Mouse (Mus musculus) common myeloid progenitor, adult 5-6 weeks (primary cell): ENCODE data around the gene Mrpl23. TPM values are rescaled to one million over a fixed set of nuclear protein-coding genes. Genes with fewer than 3 reads are reported as not detected.

ENCODE experiments used
- ATAC-seq: replicated peaks from 2 replicates; pipeline ENCODE4 v1.8.0; 2016; ENCODE audit warnings: low read depth, mild to moderate bottlenecking, moderate TSS enrichment, inconsistent platforms; ENCODE audit not compliant: poor library complexity, severe bottlenecking
- total RNA-seq: library from RNA; stranded (forward); fragments of 200-1000, 187-1606 nt; gene quantifications from 2 replicates; pipeline ENCODE4 v1.2.3, GENCODE M21; 2017

The Mrpl23 gene
- total RNA-seq, 1 experiment from 2014 or later, result 20.5 TPM

GRCm38 (mm10) chr7:142516221-142516978 lies 16.1 kb upstream of the Mrpl23 start:
- no peak for ATAC-seq

DNA sequence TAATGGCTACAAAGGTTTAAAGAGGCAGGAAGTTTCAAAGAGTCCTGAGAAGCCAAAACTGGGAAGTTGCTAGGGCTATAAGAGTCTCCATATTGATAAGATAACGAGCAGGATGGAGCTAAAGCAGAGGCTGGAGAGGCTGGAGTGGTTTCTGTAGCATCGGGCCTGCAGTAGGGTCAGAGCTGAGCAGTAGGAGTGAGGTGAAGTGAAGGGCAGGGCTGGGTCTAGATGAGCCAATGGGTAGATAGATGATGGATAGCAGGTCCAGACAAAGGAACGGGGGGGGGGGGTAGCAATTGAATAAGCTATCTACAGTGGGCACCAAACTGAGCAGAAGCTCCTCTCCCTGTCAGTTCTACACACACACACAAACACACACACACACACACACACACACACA lies 15.0 kb upstream of the Mrpl23 start:
- no peak for ATAC-seq

DNA sequence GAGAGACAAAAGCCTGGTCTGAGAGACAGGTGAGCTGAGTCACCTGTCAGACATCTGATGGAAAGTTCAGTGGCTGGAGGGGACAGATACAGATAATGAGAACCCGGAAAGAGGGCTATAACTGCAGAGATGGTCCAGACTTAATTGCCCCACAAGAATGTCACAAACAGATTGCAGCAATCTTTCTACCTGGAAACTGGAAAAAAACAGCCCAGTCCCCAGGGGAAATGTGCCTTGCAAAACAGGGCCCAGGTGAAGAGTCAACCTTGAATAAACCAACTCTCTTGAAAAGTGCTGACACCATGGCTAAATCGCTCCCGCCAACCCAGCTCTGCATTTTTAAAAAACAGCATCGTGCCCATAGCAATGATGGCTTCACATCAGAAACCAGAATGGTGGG lies 12.2 kb upstream of the Mrpl23 start:
- no peak for ATAC-seq

- ATAC-seq, result no peak; the same call in 1 of the 2 replicates
These were observed 10.1 kb upstream of the Mrpl23 start for GRCm38 (mm10) chr7:142522352-142522751.

DNA sequence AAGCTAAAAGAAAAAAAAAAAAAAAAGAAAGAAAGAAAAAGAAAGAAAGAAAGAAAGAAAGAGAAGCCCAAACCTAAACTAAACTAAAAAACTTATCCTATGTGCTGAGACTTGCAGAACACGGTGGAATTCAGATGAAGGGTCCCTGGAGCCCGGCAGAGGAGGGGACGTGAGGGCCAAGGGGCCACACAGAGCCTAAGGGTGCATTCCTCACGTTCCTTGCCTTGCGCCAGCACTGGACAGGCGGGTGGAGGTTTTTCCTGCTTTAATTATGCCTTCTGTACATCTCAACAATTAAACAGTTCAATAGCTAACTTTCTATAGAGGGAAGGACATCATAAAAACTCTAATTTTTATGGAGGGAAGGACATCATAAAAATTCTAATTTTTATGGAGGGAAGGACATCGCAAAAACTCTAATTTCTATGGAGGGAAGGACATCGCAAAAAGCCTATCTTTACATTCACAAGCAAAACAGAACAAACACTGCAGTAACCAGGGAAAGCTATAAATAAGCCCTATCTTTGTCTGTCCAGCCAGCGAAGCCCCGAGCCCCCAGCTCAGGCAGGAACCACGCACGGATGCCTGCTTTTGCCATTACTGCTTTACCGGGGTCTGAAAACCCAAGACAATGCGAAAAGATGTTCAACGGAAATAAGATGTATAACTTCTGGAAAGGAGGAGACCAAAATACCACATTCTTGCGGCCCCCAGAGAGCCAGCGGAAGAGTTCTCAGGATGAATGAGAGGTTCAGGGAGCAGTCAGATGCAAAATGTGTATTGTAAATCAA lies 9.1 kb upstream of the Mrpl23 start:
- no peak for ATAC-seq

- no peak for ATAC-seq
These were observed 6.9 kb upstream of the Mrpl23 start for GRCm38 (mm10) chr7:142525342-142526178.

DNA sequence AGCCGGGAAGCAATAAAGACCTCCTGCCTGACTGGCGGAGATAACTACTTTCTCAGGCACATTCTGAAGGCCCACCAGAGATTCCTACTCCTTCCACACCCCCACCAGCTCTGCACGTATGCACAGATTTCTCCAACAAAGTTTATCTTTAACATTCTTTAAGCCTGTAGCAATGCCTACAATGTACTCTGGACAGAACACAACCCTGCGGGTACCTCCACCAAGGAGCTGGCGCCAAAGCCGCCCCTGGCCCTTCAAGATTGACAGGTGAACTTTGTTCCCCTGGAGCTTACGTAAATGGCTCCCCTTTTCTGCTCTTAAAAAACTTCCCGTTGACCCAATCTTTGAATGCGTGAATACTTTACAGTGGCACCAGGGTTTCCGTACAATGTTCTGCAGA lies 3.1 kb upstream of the Mrpl23 start:
- ATAC-seq, result no peak

DNA sequence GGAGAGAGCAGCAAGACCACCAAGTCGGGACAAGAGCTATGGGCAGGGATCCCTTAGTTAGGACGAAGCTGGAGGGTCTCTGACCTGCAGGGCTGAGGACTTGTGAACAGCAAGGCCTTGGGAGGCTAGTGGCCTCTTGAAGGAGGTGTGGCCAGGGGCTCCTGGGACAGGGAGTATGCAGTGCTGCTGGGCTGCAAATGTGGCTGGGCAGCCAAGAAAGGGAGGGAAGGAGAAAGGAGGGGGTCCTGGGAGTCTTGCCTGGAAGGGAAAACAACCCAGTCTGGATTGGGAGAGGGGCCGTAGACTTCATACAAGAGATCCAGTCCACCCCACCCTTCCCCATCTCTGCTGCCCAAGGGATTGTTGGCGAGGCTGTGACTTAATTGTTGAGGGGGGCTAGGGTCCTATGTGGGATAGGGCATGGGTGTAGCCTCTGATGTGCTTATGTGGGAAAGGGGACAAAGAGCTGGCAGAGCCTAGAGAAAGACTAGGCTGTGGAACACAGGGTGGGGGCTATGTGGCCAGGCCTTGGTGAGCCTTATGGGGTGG lies 439 bp upstream of the Mrpl23 start:
- no peak for ATAC-seq

GRCm38 (mm10) chr7:142533059-142533855 lies 771 bp downstream of the Mrpl23 start:
- ATAC-seq, result peak; percentile 63

- no peak for ATAC-seq
These were observed 2.6 kb downstream of the Mrpl23 start for GRCm38 (mm10) chr7:142535116-142535515.

DNA sequence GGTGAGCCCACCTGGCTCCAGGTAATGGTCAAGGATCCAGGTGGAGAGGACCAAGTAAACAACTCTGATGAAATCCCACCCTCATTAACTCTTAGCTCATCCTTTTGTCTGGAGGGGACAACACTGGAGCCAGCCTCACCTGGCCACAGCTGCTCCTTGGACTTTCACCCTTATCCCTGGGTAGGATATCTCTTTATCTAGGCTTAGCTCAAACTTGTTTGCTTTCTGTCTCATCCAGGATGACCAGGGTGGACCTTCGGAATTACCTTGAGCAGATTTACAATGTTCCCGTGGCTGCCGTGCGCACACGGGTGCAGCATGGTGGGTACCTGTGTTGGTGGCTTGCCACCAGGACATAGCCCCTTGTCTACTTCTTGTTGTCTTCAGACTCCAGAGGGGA lies 3.3 kb downstream of the Mrpl23 start:
- ATAC-seq, result no peak

- ATAC-seq, result no peak
These were observed 4.7 kb downstream of the Mrpl23 start for GRCm38 (mm10) chr7:142537181-142537580.

- ATAC-seq, result peak; percentile 45; the same call in 1 of the 2 replicates
These were observed 5.4 kb downstream of the Mrpl23 start for GRCm38 (mm10) chr7:142537879-142538278.

- ATAC-seq, result no peak
These were observed 5.8 kb downstream of the Mrpl23 start for GRCm38 (mm10) chr7:142538291-142538690.

GRCm38 (mm10) chr7:142538766-142539165 lies 6.3 kb downstream of the Mrpl23 start:
- no peak for ATAC-seq

DNA sequence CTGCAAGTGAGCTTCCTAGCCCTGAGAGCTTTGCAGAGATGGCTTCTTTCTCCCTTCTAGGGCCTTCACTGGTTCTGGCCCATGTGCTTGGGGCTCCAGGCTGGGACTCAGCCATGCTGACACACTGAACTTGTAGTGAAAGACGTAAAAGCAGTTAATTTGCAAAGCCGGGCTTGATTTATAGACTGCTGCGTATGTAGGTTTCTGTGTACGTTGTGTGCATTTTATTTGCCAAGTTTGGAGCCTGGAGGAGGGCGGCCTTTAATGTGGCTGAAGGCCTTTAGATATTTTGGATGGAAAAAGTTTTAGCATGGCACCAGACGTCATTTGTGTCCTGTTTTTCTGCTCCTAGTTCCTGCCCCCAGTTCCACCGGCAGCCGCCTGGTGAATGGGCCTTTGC lies 7.3 kb downstream of the Mrpl23 start:
- ATAC-seq, result no peak

- no peak for ATAC-seq
These were observed 10.4 kb downstream of the Mrpl23 start for GRCm38 (mm10) chr7:142542771-142543303.

DNA sequence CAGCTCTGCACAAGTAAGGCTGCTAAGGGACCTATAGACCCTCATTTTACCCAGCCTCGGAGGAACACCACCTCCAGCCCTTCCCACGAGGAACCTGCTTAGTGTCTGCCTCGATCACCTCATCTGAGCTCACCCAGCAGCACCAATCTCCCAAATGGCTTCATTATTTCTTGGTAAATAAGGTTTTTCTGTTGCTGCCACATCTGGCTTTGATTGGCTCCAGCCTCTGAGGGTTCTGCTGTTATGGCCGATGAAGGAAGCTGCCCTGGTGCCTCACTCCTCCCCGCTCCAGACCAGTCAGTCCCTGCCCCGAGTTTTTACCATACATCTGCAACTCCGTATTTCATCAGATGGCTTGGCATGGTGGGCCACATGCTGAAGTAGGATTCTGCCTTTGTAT lies 13.5 kb downstream of the Mrpl23 start:
- ATAC-seq, result no peak

- ATAC-seq, result no peak
These were observed 15.4 kb downstream of the Mrpl23 start for GRCm38 (mm10) chr7:142547874-142548273.
